Mouse (Mus musculus): ENCODE results near the gene Col19a1.

The Col19a1 gene

GRCm38 (mm10) chr1:24461305-24461887 lies 125.9 kb downstream of the Col19a1 start:
- no peak for DNase-seq (ENCODE audit: low spot score)

- no peak for DNase-seq (ENCODE audit: low spot score)
Measured at GRCm38 (mm10) chr1:24458015-24458414, 129.3 kb downstream of the Col19a1 start.

- peak; percentile 27 for DNase-seq (ENCODE audit: low spot score)
Measured at GRCm38 (mm10) chr1:24452572-24453269, 134.6 kb downstream of the Col19a1 start.

GRCm38 (mm10) chr1:24452159-24452558 lies 135.1 kb downstream of the Col19a1 start:
- DNase-seq (ENCODE audit: low spot score): no peak

GRCm38 (mm10) chr1:24437425-24437824 lies 149.8 kb downstream of the Col19a1 start:
- DNase-seq (ENCODE audit: low spot score): no peak

GRCm38 (mm10) chr1:24428306-24428705 lies 159.0 kb downstream of the Col19a1 start:
- DNase-seq (ENCODE audit: low spot score): no peak

GRCm38 (mm10) chr1:24378125-24378821 lies 209.0 kb downstream of the Col19a1 start:
- peak; percentile 63 for DNase-seq (ENCODE audit: low spot score)

- peak; percentile 56 for DNase-seq (ENCODE audit: low spot score)
Measured at GRCm38 (mm10) chr1:24374902-24375301, 212.4 kb downstream of the Col19a1 start.

- no peak for DNase-seq (ENCODE audit: low spot score)
Measured at GRCm38 (mm10) chr1:24373671-24374070, 213.6 kb downstream of the Col19a1 start.

GRCm38 (mm10) chr1:24372471-24373258 lies 214.6 kb downstream of the Col19a1 start:
- DNase-seq (ENCODE audit: low spot score): no peak

- peak; percentile 78 for DNase-seq (ENCODE audit: low spot score)
Measured at GRCm38 (mm10) chr1:24367570-24368517, 219.4 kb downstream of the Col19a1 start.

- DNase-seq (ENCODE audit: low spot score): no peak
Measured at GRCm38 (mm10) chr1:24364775-24365174, 222.5 kb downstream of the Col19a1 start.

GRCm38 (mm10) chr1:24361990-24362635 lies 225.2 kb downstream of the Col19a1 start:
- peak; percentile 45 for DNase-seq (ENCODE audit: low spot score)

GRCm38 (mm10) chr1:24349462-24350217 lies 237.6 kb downstream of the Col19a1 start:
- DNase-seq (ENCODE audit: low spot score): no peak

- DNase-seq (ENCODE audit: low spot score): no peak
Measured at GRCm38 (mm10) chr1:24347621-24348160, 239.6 kb downstream of the Col19a1 start.

GRCm38 (mm10) chr1:24337556-24338275 lies 249.6 kb downstream of the Col19a1 start:
- no peak for DNase-seq (ENCODE audit: low spot score)

GRCm38 (mm10) chr1:24336051-24336450 lies 251.2 kb downstream of the Col19a1 start:
- no peak for DNase-seq (ENCODE audit: low spot score)

- no peak for DNase-seq (ENCODE audit: low spot score)
Measured at GRCm38 (mm10) chr1:24316961-24317589, 270.2 kb downstream of the Col19a1 start.

Data from retina, embryonic 14.5 days (tissue).